Mouse (Mus musculus): ENCODE results near the gene Fam114a1. TPM values are rescaled to one million over a fixed set of nuclear protein-coding genes. Genes with fewer than 3 reads are reported as not detected.

The Fam114a1 gene
- polyA plus RNA-seq (2017; shearing (Covaris generic)) = 1.1 TPM

GRCm38 (mm10) chr5:64969861-64970771 is at the start of gene Fam114a1:
TSS of gene Fam114a1 (plus strand) at chr5:64970071.

GRCm38 (mm10) chr5:64959843-64960230 is 10.0 kb upstream of the Fam114a1 start, which contains the start of gene Tlr6:
TSS of gene Tlr6 (minus strand) at chr5:64960097.

Other genes with a start within 250 kb of the Fam114a1 start
- 592 TPM for gene Klf3, start 166.7 kb upstream of the Fam114a1 start, polyA plus RNA-seq (2017; shearing (Covaris generic))
- gene Tlr1, start 36.5 kb upstream of the Fam114a1 start, polyA plus RNA-seq (2017; shearing (Covaris generic)) = 8.8 TPM
- 1.8 TPM for gene Tlr6, start 10.0 kb upstream of the Fam114a1 start, polyA plus RNA-seq (2017; shearing (Covaris generic))
- gene Tmem156, start 122.1 kb downstream of the Fam114a1 start, polyA plus RNA-seq (2017; shearing (Covaris generic)) = 13.2 TPM
- 35.8 TPM for gene Klhl5, start 137.5 kb downstream of the Fam114a1 start, polyA plus RNA-seq (2017; shearing (Covaris generic))
- 3.8 TPM for gene Wdr19, start 229.6 kb downstream of the Fam114a1 start, polyA plus RNA-seq (2017; shearing (Covaris generic))

Data from effector memory CD4-positive, alpha-beta T cell, adult 5 months (primary cell).